Mouse (Mus musculus) liver, embryonic 16.5 days (tissue): ENCODE measurements around the gene Rmi1. TPM values are rescaled to one million over a fixed set of nuclear protein-coding genes. Genes with fewer than 3 reads are reported as not detected.

ENCODE experiments used
- microRNA counts: library from miRNA; unstranded; fragments of <30 nt; microRNA quantifications from one replicate; lab custom pipeline; 2016
- microRNA-seq: library from miRNA; unstranded; fragments of <30 nt; microRNA quantifications from one replicate; pipeline ENCODE4, GENCODE M21; 2016
- polyA plus RNA-seq: library from polyadenylated mRNA; unstranded; fragments of >200 nt; fragmentation: Nextera tagmentation; extraction: Ambion mirVana; gene quantifications from 2 replicates; pipeline ENCODE4 v1.2.1, GENCODE M21; 2015

Gene Rmi1
- polyA plus RNA-seq, 1 experiment from 2014 or later: 13.1 TPM

MicroRNAs encoded within 50 kb of the gene (microRNA counts, 519-probe panel; counts per million panel counts)
- microRNA mmu-miR-7a (lab: Ali Mortazavi, UCI): 2,612 counts per million, percentile 71 among the panel's probes with 10 or more counts

Small RNA genes lying within 50 kb of the gene (microRNA-seq; reads per million reads assigned to microRNA genes)
- gene Mir7-1: 199 reads per million, percentile 61 among the genes with 10 or more reads in this experiment

Other genes with a start within 250 kb of the Rmi1 start
- 18.3 and 18.9 TPM in 2 replicates for gene Idnk, start 244.6 kb upstream of the Rmi1 start, polyA plus RNA-seq
- gene Ubqln1, start 186.6 kb upstream of the Rmi1 start, polyA plus RNA-seq: 36.2 and 38.0 TPM in 2 replicates
- 4.8 and 5.1 TPM in 2 replicates for gene Gkap1, start 126.5 kb upstream of the Rmi1 start, polyA plus RNA-seq
- gene Kif27, start 43.1 kb upstream of the Rmi1 start, polyA plus RNA-seq: 0.02 and 0.04 TPM in 2 replicates
- gene 2210016F16Rik, start 17.0 kb upstream of the Rmi1 start, polyA plus RNA-seq: 15.0 and 15.6 TPM in 2 replicates
- gene Hnrnpk, start 1.1 kb downstream of the Rmi1 start, polyA plus RNA-seq: 554 and 582 TPM in 2 replicates
- gene Slc28a3, start 208.6 kb downstream of the Rmi1 start, polyA plus RNA-seq: 0.01 TPM in 1 of 2 replicates, not detected in the other